Mouse (Mus musculus) CH12.LX (cell line): Measurements from ENCODE around the gene B3galt1. TPM values are rescaled to one million over a fixed set of nuclear protein-coding genes. Genes with fewer than 3 reads are reported as not detected.

ENCODE experiments used
- DNase-seq: peaks from one replicate; pipeline ENCODE4 v3.0.0-alpha.2; 2013; ENCODE audit errors: extremely low read depth
- H3K27ac ChIP-seq: 2 replicates; pipeline ENCODE4 v1.5.1; 2012; ENCODE audit warnings: low read depth, mild to moderate bottlenecking, control low read depth, moderate library complexity; ENCODE audit not compliant: insufficient read depth
- H3K27me3 ChIP-seq: replicated peaks from 2 replicates; pipeline ENCODE3; 2012; ENCODE audit warnings: inconsistent platforms
- H3K36me3 ChIP-seq, 2 experiments: replicated peaks in 1 of 2; 2 replicates each; pipeline versions ENCODE3 to v1.6.1; 2012; ENCODE audit warnings: inconsistent platforms in 1 of 2, low read length in 1 of 2, mild to moderate bottlenecking in 1 of 2, mixed read lengths in 1 of 2, moderate library complexity in 1 of 2; ENCODE audit not compliant: control insufficient read depth in 1 of 2, insufficient read depth in 1 of 2
- H3K4me1 ChIP-seq, 2 experiments: 2 replicates each; pipeline ENCODE4 v1.6.1; 2012; ENCODE audit warnings: inconsistent platforms in 1 of 2, moderate library complexity in 1 of 2; ENCODE audit not compliant: insufficient read depth in 2 of 2, control insufficient read depth in 1 of 2
- H3K4me2 ChIP-seq: 2 replicates; pipeline ENCODE4 v1.6.1; 2012; ENCODE audit warnings: low read depth, mild to moderate bottlenecking, control low read depth; ENCODE audit not compliant: poor library complexity, insufficient read depth, severe bottlenecking
- H3K4me3 ChIP-seq, 3 experiments: fragments of 150-350 bp in 1 of 3; sonication (generic) in 1 of 3; replicated peaks in 1 of 3; 2 replicates each; pipeline versions ENCODE3 to v1.5.1; 2011 to 2012; ENCODE audit warnings: low read depth in 2 of 3, low read length in 2 of 3, mild to moderate bottlenecking in 2 of 3, moderate library complexity in 2 of 3, control low read depth in 1 of 3, improper control_type of control experiment in 1 of 3, inconsistent platforms in 1 of 3, mixed read lengths in 1 of 3; ENCODE audit not compliant: poor library complexity in 1 of 3
- H3K79me2 ChIP-seq: replicated peaks from 2 replicates; pipeline ENCODE4 v1.6.1; 2012; ENCODE audit warnings: mild to moderate bottlenecking, moderate library complexity; ENCODE audit not compliant: control insufficient read depth, poor library complexity, insufficient read depth, severe bottlenecking; ENCODE audit errors: extremely low read depth
- H3K9ac ChIP-seq: 2 replicates; pipeline ENCODE4 v1.6.1; 2012; ENCODE audit warnings: low read depth, mild to moderate bottlenecking, control low read depth, moderate library complexity; ENCODE audit not compliant: insufficient read depth
- H3K9me3 ChIP-seq: replicated peaks from 2 replicates; pipeline ENCODE3; 2012; ENCODE audit warnings: low read length, inconsistent platforms, mixed read lengths
- BHLHE40 ChIP-seq: IDR thresholded peaks from 2 replicates; pipeline ENCODE4 v1.6.1; 2011; ENCODE audit warnings: mild to moderate bottlenecking, low read depth, low read length, improper control_type of control experiment
- ELF1 ChIP-seq: IDR thresholded peaks from 2 replicates; pipeline ENCODE4 v1.6.1; 2014; ENCODE audit warnings: low read depth, mild to moderate bottlenecking, inconsistent platforms, low read length, improper control_type of control experiment
- EP300 ChIP-seq: IDR thresholded peaks from 2 replicates; pipeline ENCODE4 v1.6.1; 2011; ENCODE audit warnings: low read length, improper control_type of control experiment
- ETS1 ChIP-seq: conservative IDR thresholded peaks from 2 replicates; pipeline ENCODE4 v1.6.1; 2012; ENCODE audit warnings: low read depth, mild to moderate bottlenecking, inconsistent platforms, low read length, improper control_type of control experiment, moderate library complexity
- GABPA ChIP-seq: IDR thresholded peaks from 2 replicates; pipeline ENCODE4 v1.6.1; 2012; ENCODE audit warnings: low read depth, low read length, improper control_type of control experiment, inconsistent platforms; ENCODE audit not compliant: insufficient replicate concordance
- JUND ChIP-seq: conservative IDR thresholded peaks from 2 replicates; pipeline ENCODE4 v1.6.1; 2011; ENCODE audit warnings: low read depth, low read length, improper control_type of control experiment
- KAT2A ChIP-seq: IDR thresholded peaks from 2 replicates; pipeline ENCODE4 v1.6.1; 2012; ENCODE audit warnings: low read length, improper control_type of control experiment, inconsistent platforms; ENCODE audit not compliant: insufficient replicate concordance
- MAFK ChIP-seq: IDR thresholded peaks from 2 replicates; pipeline ENCODE4 v1.6.1; 2011; ENCODE audit warnings: low read length, improper control_type of control experiment; ENCODE audit not compliant: insufficient replicate concordance
- MAX ChIP-seq: IDR thresholded peaks from 2 replicates; pipeline ENCODE4 v1.6.1; 2011; ENCODE audit warnings: low read length, improper control_type of control experiment
- MAZ ChIP-seq: IDR thresholded peaks from 2 replicates; pipeline ENCODE4 v1.6.1; 2012; ENCODE audit warnings: low read depth, mild to moderate bottlenecking, inconsistent platforms, low read length, improper control_type of control experiment, moderate library complexity
- MXI1 ChIP-seq: IDR thresholded peaks from 2 replicates; pipeline ENCODE4 v1.6.1; 2011; ENCODE audit warnings: mild to moderate bottlenecking, low read depth, low read length, improper control_type of control experiment
- PAX5 ChIP-seq: IDR thresholded peaks from 2 replicates; pipeline ENCODE4 v1.6.1; 2012; ENCODE audit warnings: low read length, inconsistent platforms, mixed read lengths
- POLR2A ChIP-seq: IDR thresholded peaks from 2 replicates; pipeline ENCODE4 v1.6.1; 2011; ENCODE audit warnings: low read depth, mild to moderate bottlenecking, improper control_type of control experiment, low read length
- RAD21 ChIP-seq: IDR thresholded peaks from 2 replicates; pipeline ENCODE4 v1.6.1; 2011; ENCODE audit warnings: low read depth, mild to moderate bottlenecking, low read length, improper control_type of control experiment, moderate library complexity
- RCOR1 ChIP-seq: conservative IDR thresholded peaks from 2 replicates; pipeline ENCODE4 v1.6.1; 2012; ENCODE audit warnings: low read depth, mild to moderate bottlenecking, inconsistent platforms, low read length, improper control_type of control experiment
- UBTF ChIP-seq: IDR thresholded peaks from 2 replicates; pipeline ENCODE4 v1.6.1; 2012; ENCODE audit warnings: low read depth, mild to moderate bottlenecking, inconsistent platforms, low read length, improper control_type of control experiment, moderate library complexity
- USF1 ChIP-seq: IDR thresholded peaks from 2 replicates; pipeline ENCODE4 v1.6.1; 2014; ENCODE audit warnings: low read depth, mild to moderate bottlenecking, inconsistent platforms, low read length, improper control_type of control experiment
- USF2 ChIP-seq: conservative IDR thresholded peaks from 2 replicates; pipeline ENCODE4 v1.6.1; 2011; ENCODE audit warnings: low read depth, low read length, improper control_type of control experiment
- ZC3H11A ChIP-seq: IDR thresholded peaks from 2 replicates; pipeline ENCODE4 v1.6.1; 2012; ENCODE audit warnings: low read depth, mild to moderate bottlenecking, inconsistent platforms, low read length, improper control_type of control experiment
- ZKSCAN1 ChIP-seq: IDR thresholded peaks from 2 replicates; pipeline ENCODE4 v1.6.1; 2012; ENCODE audit warnings: low read depth, inconsistent platforms, low read length, improper control_type of control experiment, borderline replicate concordance
- ZNF384 ChIP-seq: IDR thresholded peaks from 2 replicates; pipeline ENCODE4 v1.6.1; 2012; ENCODE audit warnings: low read depth, low read length, improper control_type of control experiment, inconsistent platforms
- dilution Hi-C: fragments of 300-500 bp; cut with MboI; formaldehyde crosslinking; loops from 2 replicates; pipeline ENCODE4 v1.14.3; 2020; ENCODE audit warnings: low sequenced_read_pairs; ENCODE audit not compliant: extremely low pct_unique_long_range_greater_than_20kb, extremely low pct_ligation_motif_present
- in situ Hi-C: fragments of 300-500 bp; cut with MboI; formaldehyde crosslinking; loops from 3 replicates; pipeline ENCODE4 v1.14.3; 2019; ENCODE audit warnings: low sequenced_read_pairs, low pct_ligation_motif_present, low pct_unique_long_range_greater_than_20kb, mixed read lengths
- polyA plus RNA-seq: library from polyadenylated mRNA; unstranded; fragments of >175 nt; gene quantifications from 2 replicates; pipeline ENCODE4 v1.2.1, GENCODE M21; 2012; ENCODE audit warnings: low read depth; ENCODE audit not compliant: insufficient read length
- total RNA-seq, 2 experiments: library from RNA; depleted of rRNA; stranded (reverse); fragments of 300-350 nt in 1 of 2; fragments of >200 nt in 1 of 2; gene quantifications; 2 replicates each; pipeline ENCODE4 v1.2.3; 2012 to 2014

Gene B3galt1
- total and polyA plus RNA-seq, 3 experiments, result not detected

- dilution Hi-C loops, result no loop called here
- TF ChIP-seq EP300, result no peak
- TF ChIP-seq JUND, result no peak
- TF ChIP-seq ETS1, result no peak
- no peak for TF ChIP-seq USF1
- no peak for TF ChIP-seq MAZ
- TF ChIP-seq RCOR1, result no peak
- TF ChIP-seq MXI1, result no peak
- TF ChIP-seq UBTF, result no peak
- TF ChIP-seq BHLHE40, result no peak
- TF ChIP-seq, all 38 proteins: peak for 0
- DNase-seq, result no peak
- Histone ChIP-seq H3K4me1 (no peaks in the 10 kb centered on the region), H3K27ac (no peak overlapping the region), H3K4me3 (no peak overlapping the region), H3K9ac (no peak overlapping the region), H3K27me3 (no peaks in the 10 kb centered on the region), H3K4me2 (no peak overlapping the region), H3K9me3 (peaks cover 30% of the 10 kb centered on the region), H3K79me2 (no peaks in the 10 kb centered on the region), H3K36me3 (no peaks in the 10 kb centered on the region)
- in situ Hi-C loops, result no loop called here
Measured at GRCm38 (mm10) chr2:67822360-67822759, 256.7 kb downstream of the B3galt1 start.

GRCm38 (mm10) chr2:67827697-67828096, 262.0 kb downstream of the B3galt1 start:
- Histone ChIP-seq H3K27me3 (no peaks in the 10 kb centered on the region), H3K27ac (no peak overlapping the region), H3K4me3 (no peak overlapping the region), H3K9me3 (peaks cover 28% of the 10 kb centered on the region), H3K79me2 (no peaks in the 10 kb centered on the region), H3K4me1 (no peaks in the 10 kb centered on the region), H3K4me2 (no peak overlapping the region), H3K36me3 (no peaks in the 10 kb centered on the region), H3K9ac (no peak overlapping the region)
- no peak for DNase-seq
- TF ChIP-seq ELF1, result no peak
- no peak for TF ChIP-seq PAX5
- TF ChIP-seq RAD21, result no peak
- TF ChIP-seq MAX, result no peak
- no peak for TF ChIP-seq ZKSCAN1
- no peak for TF ChIP-seq MAFK
- TF ChIP-seq GABPA, result no peak
- TF ChIP-seq POLR2A, result no peak
- no peak for TF ChIP-seq USF2
- no peak for TF ChIP-seq MAZ
- no peak for TF ChIP-seq ZNF384
- TF ChIP-seq JUND, result no peak
- TF ChIP-seq KAT2A, result no peak
- no peak for TF ChIP-seq ZC3H11A
- no peak for TF ChIP-seq MXI1
- dilution Hi-C loops, result no loop called here
- in situ Hi-C loops, result no loop called here
